8 mouse cellular contexts compared by ENCODE assay signal in genomic region chr6:116006731-116007130, GRCm38 (mm10). TPM values are rescaled to one million over a fixed set of nuclear protein-coding genes. Genes with fewer than 3 reads are reported as not detected.
DNase-seq lines count a peak whose midpoint lies in the region; ATAC-seq lines count a peak whose summit lies in the region.

No protein-coding gene starts in this region.

- no peak overlapping the region for H3K4me3 ChIP-seq in lung, embryonic 16.5 days (ENCODE audit: low read length)

- H3K36me3 ChIP-seq in lung, embryonic 16.5 days (ENCODE audit: control insufficient read depth, insufficient read depth, low read length) = no peaks in the 10 kb centered on the region

- H3K4me1 ChIP-seq in lung, embryonic 16.5 days (replicated peaks; ENCODE audit: control insufficient read depth, insufficient read depth, low read length) = peaks cover 15% of the 10 kb centered on the region

- no peak overlapping the region for H3K4me2 ChIP-seq in lung, embryonic 16.5 days (ENCODE audit: low read depth, low read length)

- 17% methylated on average over 9 of the region's 9 CpGs for WGBS in lung, embryonic 16.5 days

- peak; percentile 47 for DNase-seq in embryo, embryonic 11 days
- no peak for DNase-seq in embryo, embryonic 10.5 days (ENCODE audit: low spot score)
- peak; percentile 65 for DNase-seq in 3134 (ENCODE audit: extremely low read depth, insufficient read length, low spot score)
- DNase-seq in gastrocnemius, adult 8-10 months (ENCODE audit: low spot score in 2 of 2) = peak; percentile 68 to 80
- peak; percentile 62 for DNase-seq in kidney, adult 18-20 months
- DNase-seq in layer of hippocampus, postnatal 10 days (ENCODE audit: low spot score in 2 of 2) = no peak
- DNase-seq in cerebellum, adult 9-10 months = no peak

- H3K27me3 ChIP-seq in lung, embryonic 16.5 days (ENCODE audit: control insufficient read depth, insufficient read depth, low read depth, low read length) = no peaks in the 10 kb centered on the region

- peak; percentile 53 for ATAC-seq in lung, embryonic 16.5 days (ENCODE audit: low read depth)

- H3K9me3 ChIP-seq in lung, embryonic 16.5 days (ENCODE audit: control insufficient read depth, low read length) = no peaks in the 10 kb centered on the region

- peak overlapping the region; percentile 21 for H3K9ac ChIP-seq in lung, embryonic 16.5 days (ENCODE audit: low read length)

- peak overlapping the region; percentile 86 for H3K27ac ChIP-seq in lung, embryonic 16.5 days (ENCODE audit: low read length)

RNA-seq across cellular contexts. Expression of gene Plxnd1, which starts 11.9 kb away (rescaled TPM):
- total RNA-seq in gastrocnemius, adult 8-10 months (2022) = 10 to 100 TPM; 12.9 to 25.5 (median 19.1) TPM
- polyA plus RNA-seq in lung, embryonic 16.5 days (2015; fragmentation: Nextera tagmentation; extraction: Ambion mirVana) = 45.2 and 47.8 TPM in 2 replicates
- total RNA-seq in layer of hippocampus, postnatal 10 days (2021) = 10 to 100 TPM; 73.2 to 73.5 TPM

Comparison
In these comparisons a context has a peak if more than half of its experiments do, and no peak if none do; other contexts are left out.
1. DNase-seq: peak in embryo, embryonic 11 days (single experiment), 3134 (single experiment), gastrocnemius, adult 8-10 months (2 of 2) and kidney, adult 18-20 months (single experiment); none in embryo, embryonic 10.5 days (single experiment), layer of hippocampus, postnatal 10 days (0 of 2) and cerebellum, adult 9-10 months (single experiment).